Mouse (Mus musculus): Measurements from ENCODE around the gene Akr1b7. TPM values are rescaled to one million over a fixed set of nuclear protein-coding genes. Genes with fewer than 3 reads are reported as not detected.

Akr1b7 gene
- polyA plus RNA-seq, 1 experiment from 2014 or later, result 0.23 TPM

GRCm38 (mm10) chr6:34384110-34384661, 27.9 kb upstream of the Akr1b7 start, which contains the start of gene Akr1b10:
Gene Akr1b10, plus strand, starts transcription at chr6:34384218.
- WGBS, result under 1% methylated on average over 17 of the region's 17 CpGs
- peak within 1 kb of the TSS; percentile 20 for H3K9ac ChIP-seq (ENCODE audit: low read length)
- H3K36me3 ChIP-seq (ENCODE audit: control insufficient read depth, insufficient read depth, low read length), result peaks cover 11% of the 10 kb centered on the region
- peak within 1 kb of the TSS; percentile 41 for H3K4me3 ChIP-seq (ENCODE audit: low read depth, low read length)
- DNase-seq (ENCODE audit: low spot score), result peak; percentile 77
- peak; percentile 58 for ATAC-seq (replicated peaks; ENCODE audit: low FRiP score, low TSS enrichment, low read depth)
- no peaks in the 10 kb centered on the region for H3K27me3 ChIP-seq (replicated peaks; ENCODE audit: control insufficient read depth, insufficient read depth, low read length)
- no peaks in the 10 kb centered on the region for H3K9me3 ChIP-seq (ENCODE audit: control insufficient read depth, low read length)
- no peaks in the 10 kb centered on the region for H3K4me1 ChIP-seq (replicated peaks; ENCODE audit: control insufficient read depth, insufficient read depth, low read length)
- H3K4me2 ChIP-seq (ENCODE audit: low read length), result peak within 1 kb of the TSS; percentile 82
- H3K27ac ChIP-seq (ENCODE audit: low read depth), result peak within 1 kb of the TSS; percentile 29; the same call in 1 of the 2 replicates

GRCm38 (mm10) chr6:34384701-34385370, 27.3 kb upstream of the Akr1b7 start:
- DNase-seq (ENCODE audit: low spot score) (peak; percentile 69), ATAC-seq (replicated peaks; ENCODE audit: low FRiP score, low TSS enrichment, low read depth) (peak; percentile 81; the same call in 1 of the 2 replicates)
- peaks cover 15% of the 10 kb centered on the region for H3K36me3 ChIP-seq (ENCODE audit: control insufficient read depth, insufficient read depth, low read length)
- no peaks in the 10 kb centered on the region for H3K9me3 ChIP-seq (ENCODE audit: control insufficient read depth, low read length)
- peak overlapping the region; percentile 41 for H3K4me3 ChIP-seq (ENCODE audit: low read depth, low read length)
- peak overlapping the region; percentile 82 for H3K4me2 ChIP-seq (ENCODE audit: low read length)
- H3K4me1 ChIP-seq (replicated peaks; ENCODE audit: control insufficient read depth, insufficient read depth, low read length), result no peaks in the 10 kb centered on the region
- H3K27me3 ChIP-seq (replicated peaks; ENCODE audit: control insufficient read depth, insufficient read depth, low read length), result no peaks in the 10 kb centered on the region
- H3K9ac ChIP-seq (ENCODE audit: low read length), result peak overlapping the region; percentile 20
- 3% methylated on average over 13 of the region's 13 CpGs for WGBS
- peak overlapping the region; percentile 29; the same call in 1 of the 2 replicates for H3K27ac ChIP-seq (ENCODE audit: low read depth)

- no peaks in the 10 kb centered on the region for H3K27me3 ChIP-seq (replicated peaks; ENCODE audit: control insufficient read depth, insufficient read depth, low read length)
- ATAC-seq (replicated peaks; ENCODE audit: low FRiP score, low TSS enrichment, low read depth) (no peak), DNase-seq (ENCODE audit: low spot score) (no peak)
- no peaks in the 10 kb centered on the region for H3K4me1 ChIP-seq (replicated peaks; ENCODE audit: control insufficient read depth, insufficient read depth, low read length)
- H3K27ac ChIP-seq (ENCODE audit: low read depth), result no peak overlapping the region
- peaks cover 5% of the 10 kb centered on the region; the same call in 1 of the 2 replicates for H3K9me3 ChIP-seq (ENCODE audit: control insufficient read depth, low read length)
- H3K36me3 ChIP-seq (ENCODE audit: control insufficient read depth, insufficient read depth, low read length), result peaks cover 35% of the 10 kb centered on the region
- WGBS, result 86% methylated on average over 4 of the region's 4 CpGs
- H3K4me2 ChIP-seq (ENCODE audit: low read length), result no peak overlapping the region
- no peak overlapping the region for H3K9ac ChIP-seq (ENCODE audit: low read length)
- no peak overlapping the region for H3K4me3 ChIP-seq (ENCODE audit: low read depth, low read length)
Measured at GRCm38 (mm10) chr6:34388420-34389156, 23.5 kb upstream of the Akr1b7 start.

- no peak overlapping the region for H3K9ac ChIP-seq (ENCODE audit: low read length)
- 76% methylated on average over 5 of the region's 5 CpGs for WGBS
- no peak overlapping the region for H3K4me2 ChIP-seq (ENCODE audit: low read length)
- H3K36me3 ChIP-seq (ENCODE audit: control insufficient read depth, insufficient read depth, low read length), result peaks cover 15% of the 10 kb centered on the region; the same call in 1 of the 2 replicates
- DNase-seq (ENCODE audit: low spot score), result no peak
- no peak overlapping the region for H3K4me3 ChIP-seq (ENCODE audit: low read depth, low read length)
- H3K27ac ChIP-seq (ENCODE audit: low read depth), result no peak overlapping the region
- no peaks in the 10 kb centered on the region for H3K27me3 ChIP-seq (replicated peaks; ENCODE audit: control insufficient read depth, insufficient read depth, low read length)
- peaks cover 4% of the 10 kb centered on the region; the same call in 1 of the 2 replicates for H3K9me3 ChIP-seq (ENCODE audit: control insufficient read depth, low read length)
- no peaks in the 10 kb centered on the region for H3K4me1 ChIP-seq (replicated peaks; ENCODE audit: control insufficient read depth, insufficient read depth, low read length)
- no peak for ATAC-seq (replicated peaks; ENCODE audit: low FRiP score, low TSS enrichment, low read depth)
Measured at GRCm38 (mm10) chr6:34395897-34396296, 16.2 kb upstream of the Akr1b7 start.

- Histone ChIP-seq H3K27me3 (replicated peaks; ENCODE audit: control insufficient read depth, insufficient read depth, low read length) (no peaks in the 10 kb centered on the region), H3K27ac (ENCODE audit: low read depth) (no peak overlapping the region), H3K4me2 (ENCODE audit: low read length) (no peak overlapping the region), H3K36me3 (ENCODE audit: control insufficient read depth, insufficient read depth, low read length) (peaks cover 5% of the 10 kb centered on the region; the same call in 1 of the 2 replicates), H3K9ac (ENCODE audit: low read length) (no peak overlapping the region), H3K4me3 (ENCODE audit: low read depth, low read length) (no peak overlapping the region), H3K9me3 (ENCODE audit: control insufficient read depth, low read length) (no peaks in the 10 kb centered on the region), H3K4me1 (replicated peaks; ENCODE audit: control insufficient read depth, insufficient read depth, low read length) (no peaks in the 10 kb centered on the region)
- ATAC-seq (replicated peaks; ENCODE audit: low FRiP score, low TSS enrichment, low read depth) (no peak), DNase-seq (ENCODE audit: low spot score) (no peak)
- 86% methylated on average over 6 of the region's 6 CpGs for WGBS
Measured at GRCm38 (mm10) chr6:34398431-34398830, 13.7 kb upstream of the Akr1b7 start.

- no peak overlapping the region for H3K4me2 ChIP-seq (ENCODE audit: low read length)
- WGBS, result 81% methylated on average over 13 of the region's 13 CpGs
- no peak overlapping the region for H3K9ac ChIP-seq (ENCODE audit: low read length)
- no peak overlapping the region for H3K27ac ChIP-seq (ENCODE audit: low read depth)
- H3K4me3 ChIP-seq (ENCODE audit: low read depth, low read length), result no peak overlapping the region
- ATAC-seq (replicated peaks; ENCODE audit: low FRiP score, low TSS enrichment, low read depth) (no peak), DNase-seq (ENCODE audit: low spot score) (no peak)
- H3K27me3 ChIP-seq (replicated peaks; ENCODE audit: control insufficient read depth, insufficient read depth, low read length), result no peaks in the 10 kb centered on the region
- no peaks in the 10 kb centered on the region for H3K36me3 ChIP-seq (ENCODE audit: control insufficient read depth, insufficient read depth, low read length)
- H3K9me3 ChIP-seq (ENCODE audit: control insufficient read depth, low read length), result no peaks in the 10 kb centered on the region
- no peaks in the 10 kb centered on the region for H3K4me1 ChIP-seq (replicated peaks; ENCODE audit: control insufficient read depth, insufficient read depth, low read length)
Measured at GRCm38 (mm10) chr6:34399606-34400220, 12.4 kb upstream of the Akr1b7 start.

GRCm38 (mm10) chr6:34400696-34401095, 11.4 kb upstream of the Akr1b7 start:
- no peaks in the 10 kb centered on the region for H3K27me3 ChIP-seq (replicated peaks; ENCODE audit: control insufficient read depth, insufficient read depth, low read length)
- 92% methylated on average over 2 of the region's 2 CpGs for WGBS
- no peak for ATAC-seq (replicated peaks; ENCODE audit: low FRiP score, low TSS enrichment, low read depth)

GRCm38 (mm10) chr6:34406746-34407145, 5.4 kb upstream of the Akr1b7 start:
- H3K9me3 ChIP-seq (ENCODE audit: control insufficient read depth, low read length), result peaks cover 4% of the 10 kb centered on the region; the same call in 1 of the 2 replicates
- no peak overlapping the region for H3K9ac ChIP-seq (ENCODE audit: low read length)
- DNase-seq (ENCODE audit: low spot score) (no peak), ATAC-seq (replicated peaks; ENCODE audit: low FRiP score, low TSS enrichment, low read depth) (no peak)
- H3K27ac ChIP-seq (ENCODE audit: low read depth), result no peak overlapping the region
- no peaks in the 10 kb centered on the region for H3K4me1 ChIP-seq (replicated peaks; ENCODE audit: control insufficient read depth, insufficient read depth, low read length)
- no peak overlapping the region for H3K4me2 ChIP-seq (ENCODE audit: low read length)
- WGBS, result 84% methylated on average over 4 of the region's 4 CpGs
- H3K27me3 ChIP-seq (replicated peaks; ENCODE audit: control insufficient read depth, insufficient read depth, low read length), result no peaks in the 10 kb centered on the region
- H3K36me3 ChIP-seq (ENCODE audit: control insufficient read depth, insufficient read depth, low read length), result no peaks in the 10 kb centered on the region
- no peak overlapping the region for H3K4me3 ChIP-seq (ENCODE audit: low read depth, low read length)

More at GRCm38 (mm10) chr6:34400696-34401095, 11.4 kb upstream of the Akr1b7 start:
- no peak overlapping the region for H3K9ac ChIP-seq (ENCODE audit: low read length)
- DNase-seq (ENCODE audit: low spot score), result no peak
- no peak overlapping the region for H3K4me2 ChIP-seq (ENCODE audit: low read length)
- H3K36me3 ChIP-seq (ENCODE audit: control insufficient read depth, insufficient read depth, low read length), result no peaks in the 10 kb centered on the region
- H3K9me3 ChIP-seq (ENCODE audit: control insufficient read depth, low read length), result no peaks in the 10 kb centered on the region
- H3K4me3 ChIP-seq (ENCODE audit: low read depth, low read length), result no peak overlapping the region
- no peaks in the 10 kb centered on the region for H3K4me1 ChIP-seq (replicated peaks; ENCODE audit: control insufficient read depth, insufficient read depth, low read length)
- no peak overlapping the region for H3K27ac ChIP-seq (ENCODE audit: low read depth)
